Mouse (Mus musculus): ENCODE results near the gene Itpk1.

GRCm38 (mm10) chr12:102665465-102666202 lies 39.1 kb downstream of the Itpk1 start:
- TF ChIP-seq CTCF (IDR thresholded peaks at IDR 0.05; ENCODE audit: borderline replicate concordance, extremely low read depth, insufficient read depth, insufficient read length) (no peak), POLR2A (IDR thresholded peaks at IDR 0.05; ENCODE audit: borderline replicate concordance, extremely low read depth, insufficient read depth, insufficient read length, poor library complexity, severe bottlenecking) (no peak)
